Mouse (Mus musculus): ENCODE results near the gene Agmat.

DNA sequence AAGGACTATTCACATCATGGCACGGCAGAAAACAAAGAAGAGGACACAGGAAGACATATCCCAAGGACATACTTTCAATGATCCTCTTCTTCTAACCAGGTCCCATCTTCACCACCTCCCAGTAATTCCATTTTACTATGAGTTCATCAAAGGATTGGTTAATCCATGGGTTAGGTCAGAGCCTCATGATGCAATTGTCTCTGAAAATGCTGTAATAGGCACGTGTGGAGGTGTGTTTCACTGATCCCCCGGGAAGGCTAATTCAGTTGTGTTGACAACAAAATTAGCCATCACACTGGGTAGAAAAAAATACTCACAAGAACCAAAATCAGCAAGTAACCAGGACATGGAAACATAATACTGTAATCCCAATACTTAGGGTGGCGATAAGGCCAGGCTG lies 28.8 kb upstream of the Agmat start:
- TF ChIP-seq EP300 (IDR thresholded peaks at IDR 0.05; ENCODE audit: low read depth) (no peak), CTCF (IDR thresholded peaks at IDR 0.05; ENCODE audit: low read depth) (no peak)
